In genomic region chr16:39307951-39308350, GRCm38 (mm10) we compare ENCODE assay signal across 18 mouse cellular contexts.
"Had no signal": no experiment of that assay in that cellular context is flagged by ENCODE, and none has a peak within 500 bp of the region (broad histone marks: within the 10 kb centered on the region; RNA-seq: fewer than 3 reads in every experiment).

No protein-coding gene starts in this region.

- H3K9ac ChIP-seq: kidney, embryonic 15.5 days; liver, embryonic 13.5 days; midbrain, embryonic 12.5 days; midbrain, embryonic 15.5 days; neural tube, embryonic 12.5 days; neural tube, embryonic 15.5 days had no signal

- DNase-seq: kidney, adult 11 months; kidney, adult 8-10 months; kidney, postnatal 10 days; kidney, postnatal 36 days; liver, embryonic 13.5 days; lung, adult 2 months; lung, postnatal 14 days; right cerebral cortex, adult 18-20 months; right cerebral cortex, postnatal 25 days; thymus, adult 18-20 months; thymus, postnatal 36 days had no signal

- H3K4me1 ChIP-seq: kidney, embryonic 15.5 days; liver, embryonic 13.5 days had no signal

- H3K27ac ChIP-seq: kidney, embryonic 15.5 days; left cerebral cortex, adult 2 months; liver, embryonic 13.5 days; macrophage; midbrain, embryonic 12.5 days; midbrain, embryonic 15.5 days; neural tube, embryonic 12.5 days; neural tube, embryonic 15.5 days had no signal

- H3K4me3 ChIP-seq: kidney, embryonic 15.5 days; left cerebral cortex, adult 2 months; liver, embryonic 13.5 days; midbrain, embryonic 12.5 days; midbrain, embryonic 15.5 days; neural tube, embryonic 12.5 days; neural tube, embryonic 15.5 days had no signal

- H3K27me3 ChIP-seq: kidney, embryonic 15.5 days; liver, embryonic 13.5 days; midbrain, embryonic 12.5 days; midbrain, embryonic 15.5 days; neural tube, embryonic 12.5 days; neural tube, embryonic 15.5 days had no signal

- H3K9me3 ChIP-seq: kidney, embryonic 15.5 days; liver, embryonic 13.5 days; midbrain, embryonic 12.5 days; midbrain, embryonic 15.5 days; neural tube, embryonic 12.5 days; neural tube, embryonic 15.5 days had no signal

- H3K36me3 ChIP-seq: kidney, embryonic 15.5 days; liver, embryonic 13.5 days; midbrain, embryonic 12.5 days; midbrain, embryonic 15.5 days; neural tube, embryonic 12.5 days; neural tube, embryonic 15.5 days had no signal

- H3K4me2 ChIP-seq: kidney, embryonic 15.5 days; liver, embryonic 13.5 days; midbrain, embryonic 12.5 days; midbrain, embryonic 15.5 days; neural tube, embryonic 12.5 days; neural tube, embryonic 15.5 days had no signal

- ATAC-seq: midbrain, embryonic 15.5 days had no signal
